Mouse (Mus musculus): Measurements from ENCODE around the gene Coq7.

DNA sequence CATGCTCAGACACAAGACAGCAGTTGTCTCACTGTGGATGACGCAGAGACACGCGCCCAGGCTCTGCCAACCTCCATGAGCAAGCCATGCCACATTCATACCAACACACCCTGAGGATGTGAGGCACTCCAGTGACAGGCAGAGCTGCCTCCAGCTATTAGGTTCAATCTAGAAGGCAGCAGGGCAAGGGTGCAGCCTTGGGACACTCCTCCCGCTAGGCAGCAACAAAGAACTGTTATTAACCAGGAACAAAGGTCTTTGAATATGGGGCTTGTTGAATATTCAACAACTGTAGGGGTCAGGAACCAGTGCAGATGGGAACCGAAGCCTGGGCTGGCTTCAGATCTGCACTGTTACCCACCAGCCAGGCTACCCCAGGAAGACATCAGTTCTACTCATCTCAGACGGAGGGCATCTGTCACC lies 36.0 kb upstream of the Coq7 start:
- TF ChIP-seq CTCF (conservative IDR thresholded peaks at IDR 0.05; ENCODE audit: low read length), result no peak
- TF ChIP-seq NANOG (IDR thresholded peaks at IDR 0.05; ENCODE audit: borderline replicate concordance, low read length), result peak; percentile 36; the same call in 1 of the 2 replicates

Data from E14TG2a.4 (cell line).